13 mouse cellular contexts compared by ENCODE assay signal in the genomic region with DNA sequence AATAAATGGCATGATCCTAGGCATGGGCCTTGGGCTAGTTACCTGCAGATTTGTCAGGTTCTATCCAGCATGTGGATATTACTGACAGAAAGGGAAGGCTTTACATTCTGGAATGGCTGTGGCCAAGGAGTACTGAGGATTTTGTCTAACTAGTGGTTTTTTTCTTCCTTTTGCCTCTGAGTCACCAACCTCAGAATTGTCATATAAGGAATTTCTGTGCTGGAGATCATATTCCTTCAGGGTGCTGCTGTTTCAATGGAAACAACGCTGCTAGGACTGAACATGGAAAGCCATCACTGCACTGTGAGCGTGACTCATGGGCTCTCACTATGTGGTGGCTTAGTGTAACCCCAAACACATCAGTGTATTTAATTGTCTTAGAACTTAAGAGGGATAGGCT.
"Had no signal": no experiment of that assay in that cellular context is flagged by ENCODE, and none has a peak within 500 bp of the region (broad histone marks: within the 10 kb centered on the region; RNA-seq: fewer than 3 reads in every experiment).

No protein-coding gene starts in this region.

- DNase-seq: lung, adult 18-20 months; lung, embryonic 14.5 days; lung, postnatal 10 days; lung, postnatal 4 days; midbrain, embryonic 14.5 days; right cerebral cortex, postnatal 14 days; thymus, postnatal 14 days; thymus, postnatal 36 days had no signal

- H3K4me1 ChIP-seq: midbrain, embryonic 10.5 days; midbrain, embryonic 12.5 days; neural tube, embryonic 12.5 days; stomach, embryonic 15.5 days had no signal

- H3K27ac ChIP-seq: midbrain, embryonic 10.5 days; midbrain, embryonic 12.5 days; neural tube, embryonic 12.5 days; stomach, embryonic 15.5 days; stomach, postnatal 0 days had no signal

- H3K4me3 ChIP-seq: midbrain, embryonic 10.5 days; midbrain, embryonic 12.5 days; neural tube, embryonic 12.5 days; stomach, embryonic 15.5 days had no signal

- H3K36me3 ChIP-seq: midbrain, embryonic 10.5 days; midbrain, embryonic 12.5 days; neural tube, embryonic 12.5 days; stomach, embryonic 15.5 days had no signal

- H3K27me3 ChIP-seq: midbrain, embryonic 12.5 days; neural tube, embryonic 12.5 days; stomach, embryonic 15.5 days had no signal
